Mouse (Mus musculus): ENCODE results near the gene Ppm1k. TPM values are rescaled to one million over a fixed set of nuclear protein-coding genes. Genes with fewer than 3 reads are reported as not detected.

Ppm1k gene
- total and polyA plus RNA-seq, 3 experiments: 1.3 to 1.5 TPM; not detected in 1

DNA sequence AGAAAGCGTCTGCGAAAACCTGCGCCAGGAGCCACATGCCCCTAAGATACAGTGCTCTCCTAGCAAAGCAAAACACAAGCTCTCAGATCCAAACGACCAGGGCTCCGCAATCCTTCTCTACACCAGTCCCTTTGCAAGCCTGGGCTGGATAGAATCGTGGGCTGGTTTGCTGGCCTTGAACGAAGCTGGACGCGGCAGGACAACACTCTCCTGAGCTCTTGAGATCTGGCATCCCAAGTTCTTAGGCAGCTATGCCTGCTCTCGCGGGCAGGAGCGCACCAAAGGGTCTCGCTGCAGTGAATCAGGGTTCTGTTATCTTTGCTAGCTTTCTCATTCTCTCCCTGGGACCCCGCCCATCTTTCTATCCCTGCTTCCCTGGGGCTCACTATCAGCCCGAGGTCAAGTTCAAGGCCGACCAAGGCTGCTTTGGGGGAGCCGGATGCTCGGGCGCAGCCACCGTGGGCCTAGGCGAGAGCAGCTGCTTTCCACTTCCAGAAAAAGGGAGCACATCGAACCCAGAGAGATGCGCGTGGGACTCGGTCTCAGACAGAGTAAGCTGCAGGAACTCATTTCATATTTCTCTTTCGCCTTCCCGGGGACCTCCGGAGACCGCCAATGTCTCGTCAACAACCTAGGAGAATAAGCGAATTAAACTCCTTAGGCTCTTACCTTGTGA, 519 bp downstream of the Ppm1k start:
- H3K4me1 ChIP-seq (ENCODE audit: control insufficient read depth in 1 of 2, insufficient read depth in 2 of 2, low read length in 2 of 2): peaks cover 7 to 14% of the 10 kb centered on the region in 2 experiments
- H3K79me2 ChIP-seq (ENCODE audit: control insufficient read depth, insufficient read depth, low read length, poor library complexity): no peaks in the 10 kb centered on the region
- peak overlapping the region; percentile 72 to 80 for H3K4me3 ChIP-seq (ENCODE audit: control insufficient read depth in 1 of 2, insufficient read depth in 1 of 2, low read depth in 2 of 2, low read length in 2 of 2)
- peaks cover 0 to 21% of the 10 kb centered on the region in 2 experiments; a peak in 2 of 4 replicates for H3K36me3 ChIP-seq (ENCODE audit: control insufficient read depth in 1 of 2, insufficient read depth in 2 of 2, low read length in 2 of 2)
- peak overlapping the region; percentile 66 for H3K9ac ChIP-seq (ENCODE audit: control insufficient read depth, low read depth, low read length, poor library complexity, severe bottlenecking)
- TF ChIP-seq UBTF (IDR thresholded peaks at IDR 0.05; ENCODE audit: borderline replicate concordance, insufficient read depth, low read depth, low read length) (no peak), NELFE (IDR thresholded peaks at IDR 0.05; ENCODE audit: low read depth, low read length) (0 out of 2 replicates have a peak, but pooled peaks have one; percentile 6), MYC (IDR thresholded peaks at IDR 0.05; ENCODE audit: low read depth, low read length) (no peak), ZNF384 (IDR thresholded peaks at IDR 0.05; ENCODE audit: low read depth, low read length) (no peak), MAZ (IDR thresholded peaks at IDR 0.05; ENCODE audit: low read depth, low read length) (0 out of 2 replicates have a peak, but pooled peaks have one; percentile 25), CHD2 (IDR thresholded peaks at IDR 0.05; ENCODE audit: low read length) (no peak), TAL1 (IDR thresholded peaks at IDR 0.05; ENCODE audit: low read length) (no peak), POLR2AphosphoS2 (IDR thresholded peaks at IDR 0.05; ENCODE audit: low read length) (no peak)
- no peaks in the 10 kb centered on the region for H3K9me3 ChIP-seq (replicated peaks; ENCODE audit: insufficient read depth, low read length)
- no peak for DNase-seq (ENCODE audit: low read depth, low spot score)
- H3K27ac ChIP-seq (ENCODE audit: control insufficient read depth, low read depth, low read length): peak overlapping the region; percentile 53
- no peaks in the 10 kb centered on the region for H3K27me3 ChIP-seq (ENCODE audit: control insufficient read depth in 1 of 2, insufficient read depth in 2 of 2, low read length in 2 of 2)

GRCm38 (mm10) chr6:57534231-57534610, 1.0 kb downstream of the Ppm1k start:
- Histone ChIP-seq H3K9ac (ENCODE audit: control insufficient read depth, low read depth, low read length, poor library complexity, severe bottlenecking) (peak overlapping the region; percentile 66), H3K27me3 (ENCODE audit: control insufficient read depth in 1 of 2, insufficient read depth in 2 of 2, low read length in 2 of 2) (no peaks in the 10 kb centered on the region), H3K79me2 (ENCODE audit: control insufficient read depth, insufficient read depth, low read length, poor library complexity) (no peaks in the 10 kb centered on the region), H3K4me3 (ENCODE audit: control insufficient read depth in 1 of 2, insufficient read depth in 1 of 2, low read depth in 2 of 2, low read length in 2 of 2) (peak overlapping the region; percentile 72 to 80), H3K27ac (ENCODE audit: control insufficient read depth, low read depth, low read length) (peak overlapping the region; percentile 19; the same call in 1 of the 2 replicates), H3K36me3 (ENCODE audit: control insufficient read depth in 1 of 2, insufficient read depth in 2 of 2, low read length in 2 of 2) (peaks cover 0 to 21% of the 10 kb centered on the region in 2 experiments; a peak in 2 of 4 replicates), H3K9me3 (replicated peaks; ENCODE audit: insufficient read depth, low read length) (no peaks in the 10 kb centered on the region), H3K4me1 (ENCODE audit: control insufficient read depth in 1 of 2, insufficient read depth in 2 of 2, low read length in 2 of 2) (peaks cover 7 to 14% of the 10 kb centered on the region in 2 experiments)
- TF ChIP-seq ETS1 (IDR thresholded peaks at IDR 0.05; ENCODE audit: low read depth, low read length) (0 out of 2 replicates have a peak, but pooled peaks have one; percentile 5), GATA1 (IDR thresholded peaks at IDR 0.05; ENCODE audit: low read depth, low read length) (no peak), HCFC1 (IDR thresholded peaks at IDR 0.05; ENCODE audit: low read depth, low read length) (no peak), CTCF (IDR thresholded peaks at IDR 0.05 in 2 of 3, conservative IDR thresholded peaks at IDR 0.05 in 1 of 3; ENCODE audit: control insufficient read depth in 1 of 3, insufficient read depth in 1 of 3, low read depth in 2 of 3, low read length in 3 of 3, poor library complexity in 1 of 3, severe bottlenecking in 1 of 3) (no peak), E2F4 (IDR thresholded peaks at IDR 0.05; ENCODE audit: borderline replicate concordance, low read depth, low read length) (no peak), BHLHE40 (IDR thresholded peaks at IDR 0.05; ENCODE audit: borderline replicate concordance, low read depth, low read length) (no peak)
- peak; percentile 42 for DNase-seq (ENCODE audit: low read depth, low spot score)
